Mouse (Mus musculus): Measurements from ENCODE around the gene Fam168a. TPM values are rescaled to one million over a fixed set of nuclear protein-coding genes. Genes with fewer than 3 reads are reported as not detected.

Gene Fam168a
- total and polyA plus RNA-seq, 3 experiments = 52.4 to 123 (median 81.2) TPM

DNA sequence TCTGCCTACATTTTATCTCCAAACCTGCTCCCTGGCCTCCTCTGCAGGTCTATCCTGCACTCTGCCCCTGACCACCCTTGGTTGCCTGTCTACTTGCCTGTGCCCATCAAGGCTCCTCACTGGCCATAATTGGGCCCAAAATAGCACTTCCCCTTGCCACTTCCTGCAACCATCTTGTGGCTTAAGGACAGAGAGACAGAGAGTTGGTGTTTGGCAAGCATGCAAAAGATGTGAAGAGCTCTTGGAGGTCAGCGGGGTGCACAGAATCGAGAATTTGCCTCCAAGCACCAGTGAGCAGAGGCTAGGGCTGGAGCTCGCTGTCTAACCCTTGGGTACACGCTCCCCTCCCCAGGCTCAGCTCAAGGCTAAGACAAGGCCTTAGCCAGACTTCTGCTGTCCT is 162.1 kb downstream of the Fam168a start:
- no peak for DNase-seq

DNA sequence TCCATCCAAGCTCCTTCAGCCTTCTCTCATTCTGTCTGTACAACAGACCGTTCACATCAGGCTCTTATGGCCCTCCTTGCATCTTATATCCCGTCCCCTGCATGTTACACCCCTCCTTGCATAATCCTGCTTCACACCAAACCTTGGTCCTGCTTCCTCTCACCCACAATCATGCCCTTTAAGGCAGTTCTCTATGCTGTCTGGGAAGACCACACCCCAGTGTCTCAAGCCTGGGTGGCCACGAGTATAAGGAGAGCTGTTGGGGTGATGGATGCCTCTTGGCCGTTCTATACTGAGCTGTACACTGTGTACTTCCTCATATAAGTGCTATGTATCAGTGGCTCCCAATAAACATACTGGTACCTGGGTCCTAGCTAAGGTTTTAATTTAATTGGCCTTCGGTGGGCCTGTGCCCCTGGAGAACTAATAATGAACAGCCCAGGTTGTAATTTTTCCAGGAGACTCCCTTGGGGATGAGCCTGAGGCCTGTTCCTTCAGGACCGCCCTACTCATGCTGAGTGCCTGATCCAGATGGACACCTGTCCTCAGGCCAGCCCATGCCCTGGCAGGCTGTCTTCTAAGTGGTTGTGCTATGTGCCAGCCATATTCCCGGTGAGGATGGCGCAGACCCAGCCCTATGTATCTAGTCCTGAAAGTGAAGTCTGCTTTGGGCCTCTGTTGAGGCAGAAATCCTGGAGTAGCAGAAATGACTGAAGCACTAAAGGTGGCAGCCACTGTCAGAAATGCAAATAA is 163.6 kb downstream of the Fam168a start:
- no peak for DNase-seq

DNA sequence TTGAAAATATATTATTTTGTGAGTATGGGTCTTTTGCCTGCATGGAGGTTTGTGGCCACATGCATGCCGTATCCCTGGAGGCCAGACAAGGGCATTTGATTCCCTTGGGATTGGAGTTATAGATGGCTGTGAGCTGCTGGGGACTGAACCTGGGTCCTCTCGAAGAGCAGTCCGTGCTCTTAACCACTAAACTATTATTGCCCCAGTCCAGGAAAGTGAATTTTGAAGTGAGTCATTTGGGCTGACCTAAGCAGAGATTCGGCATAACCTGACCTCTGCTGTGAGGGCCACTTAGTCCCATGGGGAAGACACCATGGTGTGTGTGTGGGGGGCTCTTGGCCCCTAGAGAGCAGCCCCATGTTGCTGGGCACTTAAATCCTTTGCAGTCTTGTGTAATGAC is 164.9 kb downstream of the Fam168a start:
- DNase-seq = no peak

DNA sequence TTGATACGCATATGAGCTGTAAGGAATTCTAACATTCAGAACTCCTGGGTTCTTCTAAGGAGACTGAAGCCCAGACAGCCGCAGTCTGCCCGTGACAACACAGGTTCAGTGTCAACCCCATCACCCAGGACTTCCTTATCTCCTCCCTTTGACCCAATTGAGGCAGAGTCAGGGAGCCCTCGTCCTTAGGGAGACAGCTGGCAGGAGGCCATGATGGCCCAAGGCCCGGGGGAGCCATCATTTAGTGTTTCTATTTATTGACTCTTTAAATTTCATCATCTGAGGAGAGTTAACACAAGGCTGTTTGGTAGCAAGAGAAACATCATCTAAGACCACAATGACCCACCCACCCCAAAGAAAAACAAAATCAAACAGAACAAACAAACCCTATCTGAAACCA is 165.5 kb downstream of the Fam168a start:
- DNase-seq = peak; percentile 81

DNA sequence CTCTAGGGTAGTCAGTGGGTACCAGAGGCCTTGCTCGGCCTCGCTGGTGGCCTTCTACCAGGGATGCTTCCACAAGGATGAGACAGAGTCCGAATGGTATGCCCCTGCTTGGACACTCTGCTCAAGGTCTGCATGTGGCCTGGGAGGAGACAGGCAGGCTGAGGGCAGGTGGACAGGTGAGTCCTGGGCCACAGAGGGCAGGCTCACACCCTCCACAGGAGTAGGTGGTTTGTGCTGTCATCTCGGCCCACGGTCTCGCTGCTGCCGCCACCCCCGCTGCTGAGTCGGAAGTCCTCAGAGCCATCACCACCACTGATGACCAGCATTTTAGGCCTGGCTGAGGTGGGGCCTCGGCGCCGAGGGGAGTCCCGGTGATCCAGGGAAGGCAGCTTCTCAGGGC is 166.8 kb downstream of the Fam168a start:
- DNase-seq = no peak

DNA sequence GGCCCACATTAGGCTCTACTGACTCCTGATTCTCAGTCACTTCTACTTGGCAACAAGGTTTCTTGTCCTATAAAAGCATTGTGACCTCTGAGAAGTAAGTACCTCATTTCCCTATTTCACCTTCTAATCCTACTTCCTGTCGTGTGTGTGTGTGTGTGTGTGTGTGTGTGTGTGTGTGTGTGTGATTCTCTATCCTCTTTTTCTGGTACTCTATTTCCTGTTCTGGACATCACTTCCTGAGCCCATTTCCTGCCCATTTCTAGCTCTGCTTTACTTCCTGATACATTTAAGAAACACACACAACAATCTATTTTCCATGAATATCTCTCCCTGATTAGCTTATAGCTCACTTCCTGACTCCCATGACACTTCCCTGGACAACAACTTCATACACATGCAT is 169.4 kb downstream of the Fam168a start:
- no peak for DNase-seq

DNA sequence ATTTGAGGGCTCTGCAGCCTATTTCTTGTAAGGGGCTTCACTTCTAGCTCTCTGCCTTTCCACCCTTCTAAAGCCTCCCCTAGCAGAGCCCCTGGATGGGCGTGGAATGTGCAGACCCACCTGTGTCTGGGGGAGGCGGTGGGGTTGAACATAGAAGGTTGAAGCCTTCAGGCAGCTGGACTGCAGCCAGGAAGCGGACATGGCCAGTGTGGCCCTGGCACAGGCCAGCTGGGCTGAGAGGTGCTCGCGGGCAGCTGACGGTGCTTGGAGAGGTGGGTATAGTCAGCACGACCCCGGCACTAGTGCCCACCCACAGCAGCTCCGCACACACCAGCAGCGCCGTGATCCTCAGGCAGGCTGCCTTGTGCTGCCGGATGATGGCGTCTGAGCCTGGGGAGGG is 169.9 kb downstream of the Fam168a start:
- DNase-seq = no peak

DNA sequence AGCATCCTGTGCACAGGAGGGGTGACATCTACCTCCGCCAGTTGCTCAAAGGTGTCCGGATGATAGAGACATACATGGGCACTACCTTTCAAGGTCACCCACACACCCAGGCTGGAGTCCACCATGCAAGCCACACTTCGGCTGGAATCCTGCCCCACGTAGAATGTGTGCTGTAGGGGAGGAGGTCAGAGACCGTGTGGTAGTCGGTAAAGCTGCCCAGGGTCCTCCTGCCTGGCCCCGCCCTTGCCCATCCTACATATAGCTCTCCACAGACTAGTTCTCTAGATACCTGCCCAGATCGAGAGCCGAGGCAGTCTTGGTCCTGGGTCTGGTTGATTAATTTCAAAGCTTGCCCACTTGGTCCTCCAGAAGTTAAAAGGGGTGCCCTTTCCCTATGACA is 170.3 kb downstream of the Fam168a start:
- no peak for DNase-seq

DNA sequence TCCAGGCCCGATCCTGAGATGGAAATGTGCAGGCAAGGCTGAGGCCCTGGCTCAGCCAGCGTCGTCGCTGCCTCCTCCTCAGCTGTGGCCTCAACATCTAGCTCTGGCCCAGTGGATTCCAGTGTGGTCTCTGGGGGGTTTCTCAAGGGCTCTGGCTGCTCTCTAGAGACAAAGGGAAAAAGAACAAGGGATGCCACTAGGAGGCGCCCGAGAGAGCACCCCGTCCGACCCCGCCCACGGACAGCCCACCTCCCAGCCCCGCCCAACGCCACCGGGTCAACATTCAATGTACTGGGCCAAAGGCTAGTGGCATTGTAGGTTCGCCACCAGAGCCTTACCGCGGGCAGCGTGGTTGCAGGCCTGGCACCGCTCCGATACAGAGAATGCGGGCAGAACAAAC is 173.2 kb downstream of the Fam168a start:
- peak; percentile 67 for DNase-seq

DNA sequence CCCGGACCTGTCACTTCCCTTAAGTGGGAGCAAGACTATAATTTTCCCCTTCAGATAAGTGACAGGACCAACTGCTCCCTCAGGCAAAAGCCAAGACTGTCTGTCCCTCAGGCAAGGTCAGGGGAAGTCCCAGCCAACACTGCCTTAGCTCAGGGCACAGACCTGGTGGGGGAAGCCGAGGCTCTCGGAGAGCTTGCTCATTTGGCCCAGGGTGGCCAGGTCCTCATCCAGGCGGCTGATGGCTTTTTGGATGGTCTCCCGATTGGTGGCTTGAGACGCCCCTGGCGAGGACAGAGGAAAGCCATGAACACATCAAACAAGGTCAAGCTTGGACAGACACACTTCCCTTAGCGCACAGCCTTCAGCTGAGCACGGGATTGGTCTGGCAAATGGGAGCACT is 175.1 kb downstream of the Fam168a start:
- DNase-seq = no peak

DNA sequence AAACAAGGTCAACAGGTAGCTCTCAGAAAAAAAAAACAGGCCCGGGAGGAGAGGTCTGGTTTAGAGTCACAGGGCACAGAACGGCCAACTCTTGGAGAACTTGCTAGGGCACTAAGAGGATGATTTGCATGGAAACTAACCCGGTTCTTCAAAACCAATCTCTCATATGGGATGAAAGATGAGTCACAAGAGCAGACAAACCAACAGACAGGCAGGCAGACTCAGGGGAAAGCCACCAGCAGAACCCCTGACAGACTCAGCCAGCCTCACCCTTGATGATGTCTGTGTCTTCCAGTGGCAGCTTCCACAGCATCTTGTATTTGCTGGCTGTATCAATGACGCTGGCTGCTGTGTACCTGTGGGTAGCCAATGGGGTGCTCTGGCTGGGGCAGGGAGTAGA is 175.5 kb downstream of the Fam168a start:
- DNase-seq = no peak

DNA sequence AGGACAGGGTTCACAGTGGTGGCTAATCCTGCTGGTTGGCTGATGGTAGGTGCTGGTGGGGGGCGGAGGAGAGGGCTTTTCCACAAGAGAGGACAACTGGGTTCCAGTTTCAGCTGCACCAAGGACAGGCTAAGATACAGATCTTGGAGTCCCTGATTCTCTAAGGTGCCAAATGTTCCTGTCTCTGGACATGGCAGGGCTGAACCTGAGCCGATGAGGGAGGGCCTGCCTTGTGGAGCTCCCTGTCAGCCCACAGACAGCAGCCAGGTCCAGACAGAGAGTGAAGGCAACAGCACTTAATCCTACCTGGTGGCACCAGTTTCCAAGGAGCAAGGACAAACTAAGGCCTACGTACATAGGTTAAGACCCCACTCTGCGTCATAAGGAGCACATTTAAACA is 178.0 kb downstream of the Fam168a start:
- no peak for DNase-seq

DNA sequence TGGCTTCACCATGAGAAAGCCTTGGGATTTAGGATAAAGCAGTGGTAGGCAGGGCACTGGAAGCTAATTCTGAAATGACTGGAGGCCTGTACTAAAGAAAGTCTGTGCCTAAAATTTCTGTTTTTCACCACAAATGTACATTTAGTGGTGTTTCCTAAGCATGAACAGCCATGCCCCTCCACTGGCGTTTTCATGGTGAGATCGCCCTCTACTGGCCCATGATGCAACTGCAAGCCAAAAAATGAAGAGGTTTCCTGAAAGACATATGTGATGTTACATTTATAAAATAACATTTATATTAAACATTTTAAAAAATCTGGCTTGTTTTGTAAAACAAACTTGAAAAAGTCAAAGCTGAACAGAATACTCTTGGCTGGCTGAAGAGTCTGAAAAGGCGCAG is 180.1 kb downstream of the Fam168a start:
- peak; percentile 60 for DNase-seq

Small RNA genes within 50 kb of the gene (microRNA-seq; reads per million reads assigned to microRNA genes)
- 349 to 411 reads per million in 2 experiments for gene Mir3102

Other genes with a start within 250 kb of the Fam168a start
- gene Ucp3, start 233.6 kb upstream of the Fam168a start, total RNA-seq (2021) = 10 to 100 TPM; 22.7 to 58.7 TPM
- 17.0 and 35.6 TPM in 2 replicates for gene Ucp3, start 233.6 kb upstream of the Fam168a start, polyA plus RNA-seq (2012; rRNA removed)
- gene Ucp2, start 213.3 kb upstream of the Fam168a start, total RNA-seq (2021) = 100 to 1,000 TPM; 187 to 254 TPM
- 315 and 432 TPM in 2 replicates for gene Ucp2, start 213.3 kb upstream of the Fam168a start, polyA plus RNA-seq (2012; rRNA removed)
- gene Dnajb13, start 191.7 kb upstream of the Fam168a start, total RNA-seq (2021) = under 1 TPM; 0.17 to 0.24 TPM
- 0.20 TPM in 1 of 2 replicates, not detected in the other for gene Dnajb13, start 191.7 kb upstream of the Fam168a start, polyA plus RNA-seq (2012; rRNA removed)
- gene Coa4, start 169.6 kb upstream of the Fam168a start, total RNA-seq (2021) = 10 to 100 TPM in 1 of 2 experiments, 1 to 10 TPM in 1; 9.3 to 10.5 TPM
- 4.4 and 5.2 TPM in 2 replicates for gene Coa4, start 169.6 kb upstream of the Fam168a start, polyA plus RNA-seq (2012; rRNA removed)
- 10 to 100 TPM; 67.8 to 80.1 TPM for gene Rab6a, start 99.2 kb upstream of the Fam168a start, total RNA-seq (2021)
- 29.5 and 38.4 TPM in 2 replicates for gene Rab6a, start 99.2 kb upstream of the Fam168a start, polyA plus RNA-seq (2012; rRNA removed)
- 10 to 100 TPM; 64.4 to 67.8 TPM for gene Mrpl48, start 98.3 kb upstream of the Fam168a start, total RNA-seq (2021)
- 4.5 and 4.9 TPM in 2 replicates for gene Mrpl48, start 98.3 kb upstream of the Fam168a start, polyA plus RNA-seq (2012; rRNA removed)
- gene Plekhb1, start 44.2 kb upstream of the Fam168a start, total RNA-seq (2021) = 1 to 10 TPM; 2.9 to 5.7 TPM
- gene Plekhb1, start 44.2 kb upstream of the Fam168a start, polyA plus RNA-seq (2012; rRNA removed) = 17.4 and 19.0 TPM in 2 replicates
- gene Relt, start 156.8 kb downstream of the Fam168a start, total RNA-seq (2021) = 1 to 10 TPM; 1.3 to 2.5 TPM
- gene Relt, start 156.8 kb downstream of the Fam168a start, polyA plus RNA-seq (2012; rRNA removed) = 4.5 and 4.6 TPM in 2 replicates
- gene Arhgef17, start 225.5 kb downstream of the Fam168a start, total RNA-seq (2021) = 10 to 100 TPM; 76.4 to 81.7 TPM
- 99.6 and 118 TPM in 2 replicates for gene Arhgef17, start 225.5 kb downstream of the Fam168a start, polyA plus RNA-seq (2012; rRNA removed)